Mouse (Mus musculus): ENCODE results near the gene Pear1. TPM values are rescaled to one million over a fixed set of nuclear protein-coding genes. Genes with fewer than 3 reads are reported as not detected.

The Pear1 gene
- polyA plus RNA-seq, 1 experiment from 2014 or later: 8.6 TPM

DNA sequence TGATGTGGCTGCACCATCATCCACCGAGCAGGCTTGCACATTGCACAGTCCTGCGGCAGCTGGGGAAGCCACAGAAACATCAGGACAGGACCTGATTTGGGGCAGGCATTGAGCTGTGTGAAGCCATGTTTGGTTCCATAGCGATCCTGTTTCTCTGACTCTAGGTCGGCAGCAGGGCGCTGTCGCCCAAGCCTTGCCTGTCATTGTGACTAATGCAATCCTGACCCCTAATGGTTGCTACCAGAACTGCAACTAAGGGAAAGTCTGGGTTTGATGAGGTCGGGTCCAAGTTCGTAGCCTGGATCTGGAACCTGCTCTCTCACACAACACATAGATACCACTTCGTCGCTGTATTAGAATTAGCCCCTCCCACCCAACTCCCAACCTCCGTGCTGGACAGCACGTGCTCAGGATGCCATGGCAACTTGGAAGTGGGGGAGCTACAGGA is 7.4 kb downstream of the Pear1 start:
- peak; percentile 53; the same call in 1 of the 2 replicates for ATAC-seq (ENCODE audit: low FRiP score)
- 5% methylated on average over 12 of the region's 12 CpGs for WGBS
- no peak overlapping the region for H3K4me2 ChIP-seq (replicated peaks; ENCODE audit: low read depth, low read length)
- H3K9me3 ChIP-seq (ENCODE audit: control insufficient read depth, low read length): no peaks in the 10 kb centered on the region
- H3K4me1 ChIP-seq (replicated peaks; ENCODE audit: control insufficient read depth, insufficient read depth, low read length): no peaks in the 10 kb centered on the region
- H3K27me3 ChIP-seq (ENCODE audit: control insufficient read depth, insufficient read depth, low read length): peaks cover 9% of the 10 kb centered on the region; the same call in 1 of the 2 replicates
- H3K9ac ChIP-seq (ENCODE audit: low read depth, low read length): no peak overlapping the region
- peak; percentile 91 for DNase-seq (ENCODE audit: low spot score)
- H3K4me3 ChIP-seq (ENCODE audit: low read depth, low read length): no peak overlapping the region
- H3K36me3 ChIP-seq (ENCODE audit: control insufficient read depth, insufficient read depth, low read length): no peaks in the 10 kb centered on the region
- no peak overlapping the region for H3K27ac ChIP-seq (ENCODE audit: low read depth, low read length)

DNA sequence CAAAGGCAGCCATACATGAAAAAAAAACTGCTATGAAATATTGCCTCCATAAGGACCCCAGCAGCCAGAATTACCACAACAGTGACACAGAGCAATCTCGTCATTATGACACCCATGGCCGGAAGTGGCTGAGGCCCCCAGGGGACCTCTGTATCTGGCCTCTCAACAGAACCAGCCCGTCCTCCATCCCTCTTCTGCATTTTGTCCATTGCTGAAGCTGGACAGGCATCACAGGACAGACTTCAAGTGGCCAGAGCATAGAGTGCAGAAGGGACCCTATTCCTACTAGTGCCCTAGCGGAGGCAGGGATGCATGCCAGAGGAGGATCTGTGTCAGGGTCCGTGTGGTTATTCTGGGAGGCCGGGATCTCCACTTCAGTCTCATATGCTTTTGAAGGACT is 7.9 kb downstream of the Pear1 start:
- no peak overlapping the region for H3K4me3 ChIP-seq (ENCODE audit: low read depth, low read length)
- ATAC-seq (ENCODE audit: low FRiP score): no peak
- H3K27ac ChIP-seq (ENCODE audit: low read depth, low read length): no peak overlapping the region
- H3K4me2 ChIP-seq (replicated peaks; ENCODE audit: low read depth, low read length): no peak overlapping the region
- H3K9me3 ChIP-seq (ENCODE audit: control insufficient read depth, low read length): no peaks in the 10 kb centered on the region
- no peak overlapping the region for H3K9ac ChIP-seq (ENCODE audit: low read depth, low read length)
- H3K27me3 ChIP-seq (ENCODE audit: control insufficient read depth, insufficient read depth, low read length): peaks cover 13% of the 10 kb centered on the region; the same call in 1 of the 2 replicates
- no peaks in the 10 kb centered on the region for H3K36me3 ChIP-seq (ENCODE audit: control insufficient read depth, insufficient read depth, low read length)
- no peaks in the 10 kb centered on the region for H3K4me1 ChIP-seq (replicated peaks; ENCODE audit: control insufficient read depth, insufficient read depth, low read length)
- 53% methylated on average over 6 of the region's 6 CpGs for WGBS
- no peak for DNase-seq (ENCODE audit: low spot score)

DNA sequence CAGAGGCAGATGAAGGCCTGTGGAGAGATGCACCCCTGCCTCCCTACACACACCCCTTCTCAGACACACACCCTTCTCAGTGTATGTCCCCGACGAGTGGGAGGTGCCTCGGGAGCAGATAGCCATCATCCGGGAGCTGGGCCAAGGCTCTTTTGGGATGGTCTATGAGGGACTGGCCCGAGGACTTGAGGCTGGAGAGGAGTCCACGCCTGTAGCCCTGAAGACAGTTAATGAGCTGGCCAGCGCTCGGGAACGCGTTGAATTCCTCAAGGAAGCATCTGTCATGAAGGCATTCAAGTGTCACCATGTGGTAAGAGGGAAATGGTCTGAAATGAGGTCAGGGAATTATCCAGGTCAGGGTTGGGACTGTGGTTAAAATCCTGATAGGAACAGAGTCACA is 11.2 kb downstream of the Pear1 start:
- no peak overlapping the region for H3K4me2 ChIP-seq (replicated peaks; ENCODE audit: low read depth, low read length)
- H3K4me3 ChIP-seq (ENCODE audit: low read depth, low read length): no peak overlapping the region
- no peak for ATAC-seq (ENCODE audit: low FRiP score)
- WGBS: 58% methylated on average over 10 of the region's 10 CpGs
- no peaks in the 10 kb centered on the region for H3K36me3 ChIP-seq (ENCODE audit: control insufficient read depth, insufficient read depth, low read length)
- no peak for DNase-seq (ENCODE audit: low spot score)
- no peak overlapping the region for H3K27ac ChIP-seq (ENCODE audit: low read depth, low read length)
- no peak overlapping the region for H3K9ac ChIP-seq (ENCODE audit: low read depth, low read length)
- H3K4me1 ChIP-seq (replicated peaks; ENCODE audit: control insufficient read depth, insufficient read depth, low read length): peaks cover 4% of the 10 kb centered on the region; the same call in 1 of the 2 replicates
- H3K27me3 ChIP-seq (ENCODE audit: control insufficient read depth, insufficient read depth, low read length): peaks cover 44% of the 10 kb centered on the region
- no peaks in the 10 kb centered on the region for H3K9me3 ChIP-seq (ENCODE audit: control insufficient read depth, low read length)

DNA sequence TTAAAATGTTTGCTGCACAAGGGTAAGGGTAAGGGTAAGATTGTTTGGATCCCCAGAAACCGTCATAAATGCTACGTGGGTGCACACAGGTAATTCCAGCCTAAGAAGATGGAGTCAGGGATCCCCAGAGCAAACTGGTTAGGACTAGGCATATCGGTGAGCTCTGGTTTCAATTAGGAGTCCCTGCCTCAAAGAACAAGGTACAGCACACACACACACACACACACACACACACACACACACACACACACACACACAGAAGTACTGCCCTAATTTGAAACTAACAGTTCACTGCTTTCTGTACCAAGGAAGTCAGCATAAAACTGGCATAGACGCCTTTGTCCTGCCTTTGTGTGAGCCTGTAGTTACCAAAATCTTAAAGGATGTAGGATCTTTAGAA is 11.7 kb downstream of the Pear1 start:
- Histone ChIP-seq H3K9me3 (ENCODE audit: control insufficient read depth, low read length) (no peaks in the 10 kb centered on the region), H3K9ac (ENCODE audit: low read depth, low read length) (no peak overlapping the region), H3K4me3 (ENCODE audit: low read depth, low read length) (no peak overlapping the region), H3K36me3 (ENCODE audit: control insufficient read depth, insufficient read depth, low read length) (no peaks in the 10 kb centered on the region), H3K4me2 (replicated peaks; ENCODE audit: low read depth, low read length) (no peak overlapping the region), H3K27me3 (ENCODE audit: control insufficient read depth, insufficient read depth, low read length) (peaks cover 41% of the 10 kb centered on the region), H3K27ac (ENCODE audit: low read depth, low read length) (no peak overlapping the region), H3K4me1 (replicated peaks; ENCODE audit: control insufficient read depth, insufficient read depth, low read length) (peaks cover 4% of the 10 kb centered on the region; the same call in 1 of the 2 replicates)
- DNase-seq (ENCODE audit: low spot score) (no peak), ATAC-seq (ENCODE audit: low FRiP score) (no peak)
- 70% methylated on average over 4 of the region's 4 CpGs for WGBS

DNA sequence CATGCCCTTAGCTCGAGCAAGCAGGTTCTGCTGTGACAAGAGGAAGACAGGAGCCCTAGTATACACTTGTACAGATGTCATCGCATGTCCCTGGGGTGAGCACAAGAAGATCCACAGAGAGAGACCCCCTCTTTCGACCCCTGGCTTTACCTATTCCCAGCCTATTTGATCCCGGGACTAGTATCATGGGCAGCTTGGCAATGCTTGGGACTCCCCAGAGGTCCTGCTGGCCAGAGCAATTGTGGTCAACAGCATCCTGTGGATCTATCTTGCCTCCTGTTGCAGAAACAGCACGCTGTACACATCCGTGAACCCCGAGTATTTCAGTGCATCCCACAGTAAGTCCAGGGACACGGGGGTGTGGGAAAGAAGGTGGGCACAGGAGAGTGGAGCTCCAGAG is 12.8 kb downstream of the Pear1 start:
- H3K27ac ChIP-seq (ENCODE audit: low read depth, low read length): no peak overlapping the region
- peaks cover 4% of the 10 kb centered on the region; the same call in 1 of the 2 replicates for H3K4me1 ChIP-seq (replicated peaks; ENCODE audit: control insufficient read depth, insufficient read depth, low read length)
- no peak for ATAC-seq (ENCODE audit: low FRiP score)
- H3K4me2 ChIP-seq (replicated peaks; ENCODE audit: low read depth, low read length): no peak overlapping the region
- WGBS: 88% methylated on average over 8 of the region's 8 CpGs
- peaks cover 40% of the 10 kb centered on the region for H3K27me3 ChIP-seq (ENCODE audit: control insufficient read depth, insufficient read depth, low read length)
- no peak overlapping the region for H3K9ac ChIP-seq (ENCODE audit: low read depth, low read length)
- no peak for DNase-seq (ENCODE audit: low spot score)
- H3K9me3 ChIP-seq (ENCODE audit: control insufficient read depth, low read length): no peaks in the 10 kb centered on the region
- H3K36me3 ChIP-seq (ENCODE audit: control insufficient read depth, insufficient read depth, low read length): no peaks in the 10 kb centered on the region
- H3K4me3 ChIP-seq (ENCODE audit: low read depth, low read length): no peak overlapping the region

DNA sequence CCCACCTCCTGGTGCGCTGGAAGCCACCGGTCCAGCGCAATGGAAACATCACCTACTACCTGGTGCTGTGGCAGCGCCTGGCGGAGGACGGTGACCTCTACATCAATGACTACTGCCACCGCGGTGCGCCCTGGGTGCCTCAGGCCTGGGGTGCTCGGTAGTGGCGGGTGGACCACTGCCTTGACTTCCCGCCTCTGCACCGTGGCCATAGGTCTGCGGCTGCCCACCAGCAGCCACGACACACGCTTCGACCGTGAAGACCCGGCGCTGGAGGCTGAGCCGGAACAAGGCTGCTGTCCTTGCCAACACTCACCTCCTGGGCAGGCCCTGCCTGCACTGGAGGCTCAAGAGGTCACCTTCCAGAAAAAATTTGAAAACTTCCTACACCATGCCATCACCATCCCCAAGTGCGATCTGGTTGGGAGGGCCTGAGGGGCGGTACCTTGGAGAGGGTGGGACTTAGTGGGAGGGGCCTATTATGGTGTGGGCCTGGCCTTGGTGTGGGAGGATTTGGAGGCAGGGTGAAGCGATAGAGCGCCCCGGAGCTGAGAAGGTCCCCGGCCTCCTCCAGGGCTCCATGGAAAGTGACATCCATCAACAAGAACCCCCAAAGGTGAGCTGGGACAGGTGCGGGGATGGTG is 14.7 kb downstream of the Pear1 start:
- DNase-seq (ENCODE audit: low spot score): no peak
- H3K36me3 ChIP-seq (ENCODE audit: control insufficient read depth, insufficient read depth, low read length): no peaks in the 10 kb centered on the region
- H3K9ac ChIP-seq (ENCODE audit: low read depth, low read length): no peak overlapping the region
- peak overlapping the region; percentile 14; the same call in 1 of the 2 replicates for H3K4me2 ChIP-seq (replicated peaks; ENCODE audit: low read depth, low read length)
- peaks cover 50% of the 10 kb centered on the region for H3K27me3 ChIP-seq (ENCODE audit: control insufficient read depth, insufficient read depth, low read length)
- peaks cover 4% of the 10 kb centered on the region; the same call in 1 of the 2 replicates for H3K4me1 ChIP-seq (replicated peaks; ENCODE audit: control insufficient read depth, insufficient read depth, low read length)
- peak; percentile 54; the same call in 1 of the 2 replicates for ATAC-seq (ENCODE audit: low FRiP score)
- H3K27ac ChIP-seq (ENCODE audit: low read depth, low read length): no peak overlapping the region
- H3K9me3 ChIP-seq (ENCODE audit: control insufficient read depth, low read length): no peaks in the 10 kb centered on the region
- 8% methylated on average over 28 of the region's 28 CpGs for WGBS
- H3K4me3 ChIP-seq (ENCODE audit: low read depth, low read length): peak overlapping the region; percentile 8; the same call in 1 of the 2 replicates

DNA sequence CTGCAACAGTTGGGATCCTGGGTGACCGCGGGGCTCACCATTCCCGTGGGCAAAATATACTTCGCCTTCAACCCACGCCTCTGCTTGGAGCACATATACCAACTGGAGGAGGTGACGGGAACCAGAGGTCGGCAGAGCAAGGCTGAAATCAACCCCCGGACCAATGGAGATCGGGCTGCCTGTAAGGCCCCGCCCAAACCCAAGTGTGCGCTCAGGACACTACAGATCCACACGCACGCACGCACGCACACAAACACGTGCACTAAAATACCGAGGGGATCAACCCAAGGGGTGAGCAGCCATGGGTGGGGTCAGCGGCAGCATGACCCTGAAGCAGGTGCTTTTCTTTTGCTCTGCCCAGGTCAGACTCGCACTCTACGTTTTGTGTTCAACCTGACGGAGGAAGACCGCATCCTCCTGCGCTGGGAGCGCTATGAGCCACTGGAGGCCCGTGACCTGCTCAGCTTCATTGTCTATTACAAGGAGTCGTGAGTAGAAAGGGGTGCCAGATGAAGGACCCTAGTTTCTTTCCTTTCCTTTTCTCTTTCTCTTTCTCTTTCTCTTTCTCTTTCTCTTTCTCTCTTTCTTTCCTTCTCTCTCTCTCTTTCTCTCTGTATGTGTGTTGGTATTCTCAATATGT is 19.9 kb downstream of the Pear1 start:
- Histone ChIP-seq H3K27me3 (ENCODE audit: control insufficient read depth, insufficient read depth, low read length) (peaks cover 46% of the 10 kb centered on the region), H3K9ac (ENCODE audit: low read depth, low read length) (no peak overlapping the region), H3K4me2 (replicated peaks; ENCODE audit: low read depth, low read length) (peak overlapping the region; percentile 34), H3K27ac (ENCODE audit: low read depth, low read length) (no peak overlapping the region), H3K4me1 (replicated peaks; ENCODE audit: control insufficient read depth, insufficient read depth, low read length) (no peaks in the 10 kb centered on the region), H3K36me3 (ENCODE audit: control insufficient read depth, insufficient read depth, low read length) (no peaks in the 10 kb centered on the region), H3K4me3 (ENCODE audit: low read depth, low read length) (0 out of 2 replicates have a peak overlapping the region, but pooled peaks have one; percentile 10), H3K9me3 (ENCODE audit: control insufficient read depth, low read length) (no peaks in the 10 kb centered on the region)
- DNase-seq (ENCODE audit: low spot score) (no peak), ATAC-seq (ENCODE audit: low FRiP score) (no peak)
- WGBS: 5% methylated on average over 26 of the region's 26 CpGs

DNA sequence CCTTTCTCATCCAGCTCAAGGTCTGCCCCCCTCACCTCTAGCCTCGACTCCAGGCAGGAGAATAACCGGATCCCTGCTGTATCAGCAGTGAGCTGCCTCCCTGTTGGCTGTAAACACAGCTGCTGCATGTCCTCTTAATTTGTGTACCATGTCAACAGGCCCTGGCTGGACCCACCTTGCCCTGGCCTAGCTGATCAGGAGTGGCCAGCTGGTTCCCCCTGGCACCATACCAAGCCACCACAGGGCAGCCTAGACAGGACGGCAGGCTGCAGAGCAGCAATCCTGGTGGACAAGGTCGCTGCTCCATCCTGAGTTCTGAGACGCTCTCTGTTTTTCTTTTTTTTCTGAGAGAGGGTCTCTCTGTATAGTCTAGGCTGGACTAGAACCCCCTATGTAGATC is 22.4 kb downstream of the Pear1 start:
- no peak overlapping the region for H3K9ac ChIP-seq (ENCODE audit: low read depth, low read length)

More for the DNA sequence above, 22.4 kb downstream of the Pear1 start:
- ATAC-seq (ENCODE audit: low FRiP score) (no peak), DNase-seq (ENCODE audit: low spot score) (no peak)
- Histone ChIP-seq H3K9me3 (ENCODE audit: control insufficient read depth, low read length) (no peaks in the 10 kb centered on the region), H3K4me1 (replicated peaks; ENCODE audit: control insufficient read depth, insufficient read depth, low read length) (peaks cover 2% of the 10 kb centered on the region), H3K4me2 (replicated peaks; ENCODE audit: low read depth, low read length) (no peak overlapping the region), H3K36me3 (ENCODE audit: control insufficient read depth, insufficient read depth, low read length) (no peaks in the 10 kb centered on the region), H3K4me3 (ENCODE audit: low read depth, low read length) (no peak overlapping the region), H3K27ac (ENCODE audit: low read depth, low read length) (no peak overlapping the region), H3K27me3 (ENCODE audit: control insufficient read depth, insufficient read depth, low read length) (peaks cover 50% of the 10 kb centered on the region)
- 71% methylated on average over 5 of the region's 5 CpGs for WGBS
